Mouse (Mus musculus) ES-E14 (cell line): ENCODE results near the gene Themis2.

Source experiments
- HCFC1 ChIP-seq: IDR thresholded peaks from 2 replicates; pipeline ENCODE4 v1.6.1; 2012; ENCODE audit warnings: low read length, inconsistent platforms, borderline replicate concordance; ENCODE audit not compliant: insufficient read depth
- MAFK ChIP-seq: IDR thresholded peaks from 2 replicates; pipeline ENCODE4 v1.6.1; 2014; ENCODE audit warnings: mild to moderate bottlenecking, low read depth, low read length, inconsistent platforms; ENCODE audit not compliant: insufficient read depth
- ZNF384 ChIP-seq: IDR thresholded peaks from 2 replicates; pipeline ENCODE4 v1.6.1; 2012; ENCODE audit warnings: low read depth, low read length, inconsistent platforms

- TF ChIP-seq HCFC1 (no peak), MAFK (no peak), ZNF384 (no peak)
Measured at GRCm38 (mm10) chr4:132805599-132806197, 9.5 kb upstream of the Themis2 start.
